Mouse (Mus musculus) neural tube, postnatal 0 days (tissue): ENCODE measurements around the gene Smim26. TPM values are rescaled to one million over a fixed set of nuclear protein-coding genes. Genes with fewer than 3 reads are reported as not detected.

Source experiments
- microRNA-seq: library from miRNA; unstranded; fragments of <30 nt; microRNA quantifications from one replicate; pipeline ENCODE4, GENCODE M21; 2016
- polyA plus RNA-seq: library from polyadenylated mRNA; unstranded; fragments of >200 nt; fragmentation: Nextera tagmentation; extraction: Ambion mirVana; gene quantifications from 2 replicates; pipeline ENCODE4 v1.2.1, GENCODE M21; 2015

The Smim26 gene
- 97.8 and 114 TPM in 2 replicates for polyA plus RNA-seq

DNA sequence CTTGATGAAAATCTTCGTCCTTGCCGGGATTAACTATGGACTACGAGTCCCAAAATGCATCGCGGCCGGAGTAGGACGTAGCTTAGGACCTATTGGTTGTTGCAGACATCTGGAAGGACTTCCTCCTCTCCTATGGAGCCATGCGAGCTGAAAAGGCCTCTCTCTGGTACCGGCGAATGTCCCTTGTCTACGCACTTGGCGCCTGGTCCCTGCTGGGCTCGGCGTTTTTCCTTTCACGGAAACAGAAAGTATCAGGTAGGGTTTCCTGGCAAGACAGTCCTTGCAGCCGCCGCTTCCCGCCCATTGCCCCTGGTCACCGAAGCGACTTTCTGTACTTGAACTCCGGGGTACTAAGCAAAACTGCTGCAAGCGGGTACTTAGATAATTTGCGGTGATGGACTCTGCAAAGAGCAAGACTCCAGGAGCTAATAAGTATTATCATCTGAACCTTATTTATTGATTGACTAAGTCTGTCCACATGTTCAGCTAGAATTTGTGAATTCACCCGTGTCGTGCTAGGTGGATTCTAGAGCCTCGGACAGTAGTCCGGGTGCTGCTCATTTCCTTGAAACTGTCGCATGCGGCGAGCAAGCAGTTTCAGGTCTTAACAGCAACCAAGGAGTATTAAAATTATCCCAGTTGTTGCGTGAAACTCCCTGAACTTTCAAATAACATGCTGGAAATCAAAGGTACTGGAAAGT lies at the start of gene Smim26:
Gene Smim26 (plus strand): TSS at position 104 of the 701 bp plus-strand sequence.

DNA sequence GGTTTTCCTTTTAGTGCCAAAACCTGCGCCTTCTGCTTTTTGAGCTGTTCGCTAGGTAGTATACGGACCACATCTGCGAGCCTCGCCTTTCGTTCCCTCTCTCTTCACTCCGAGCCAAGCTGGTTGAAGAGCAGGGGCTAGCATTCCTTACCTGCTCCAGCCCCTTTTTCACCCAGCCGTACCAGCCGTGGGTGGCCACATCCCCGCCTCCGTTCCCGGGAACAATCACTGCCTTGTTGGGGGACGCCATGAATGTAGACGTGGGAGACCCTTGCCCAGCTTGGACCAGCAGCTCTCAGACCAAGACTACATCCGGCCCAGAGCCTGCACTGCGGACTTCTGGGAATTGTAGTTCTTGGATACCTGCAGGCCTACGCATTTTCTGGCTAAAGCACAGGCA lies 43.3 kb upstream of the Smim26 start, which contains the start of gene Rbbp9:
Gene Rbbp9 (minus strand): TSS at position 341 of the 400 bp plus-strand sequence.

DNA sequence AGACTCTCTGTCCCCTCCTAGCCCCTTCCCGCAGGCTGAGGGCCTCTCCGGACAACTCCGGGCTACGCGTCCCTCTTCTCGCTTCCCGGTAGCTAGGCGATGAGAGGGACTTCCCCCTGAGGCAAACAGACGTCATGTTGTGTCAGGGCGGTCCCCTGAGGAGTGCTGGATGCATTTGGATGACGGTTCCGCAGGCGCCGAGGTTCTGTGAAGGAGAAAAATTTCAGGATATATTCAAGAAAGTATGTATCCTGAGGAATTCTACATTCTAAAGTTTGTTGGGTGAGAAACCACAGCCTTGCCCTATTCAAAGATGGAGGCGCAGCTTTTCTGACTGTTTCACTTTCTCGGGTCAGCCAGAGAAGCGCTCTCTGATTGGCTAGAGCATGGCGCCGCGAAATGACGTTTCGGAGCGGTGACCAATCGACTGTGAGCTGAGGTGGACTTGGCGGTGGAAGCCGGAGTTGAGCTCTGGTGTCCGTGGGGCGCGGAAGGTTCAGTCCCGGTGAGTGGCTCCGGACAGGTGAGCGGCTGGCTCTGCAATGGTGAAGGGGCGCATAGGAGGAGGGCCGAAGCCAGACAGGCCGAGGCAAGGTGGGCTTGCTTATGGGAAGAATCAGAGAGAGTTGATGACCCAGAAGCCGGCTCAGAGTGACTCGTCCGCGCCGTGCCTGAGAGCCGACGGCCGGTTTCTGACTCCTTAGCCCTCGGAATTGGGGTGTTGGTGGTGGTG lies 37.9 kb upstream of the Smim26 start, which contains the start of gene Sec23b:
Gene Sec23b (plus strand): TSS at position 410 of the 733 bp plus-strand sequence.

DNA sequence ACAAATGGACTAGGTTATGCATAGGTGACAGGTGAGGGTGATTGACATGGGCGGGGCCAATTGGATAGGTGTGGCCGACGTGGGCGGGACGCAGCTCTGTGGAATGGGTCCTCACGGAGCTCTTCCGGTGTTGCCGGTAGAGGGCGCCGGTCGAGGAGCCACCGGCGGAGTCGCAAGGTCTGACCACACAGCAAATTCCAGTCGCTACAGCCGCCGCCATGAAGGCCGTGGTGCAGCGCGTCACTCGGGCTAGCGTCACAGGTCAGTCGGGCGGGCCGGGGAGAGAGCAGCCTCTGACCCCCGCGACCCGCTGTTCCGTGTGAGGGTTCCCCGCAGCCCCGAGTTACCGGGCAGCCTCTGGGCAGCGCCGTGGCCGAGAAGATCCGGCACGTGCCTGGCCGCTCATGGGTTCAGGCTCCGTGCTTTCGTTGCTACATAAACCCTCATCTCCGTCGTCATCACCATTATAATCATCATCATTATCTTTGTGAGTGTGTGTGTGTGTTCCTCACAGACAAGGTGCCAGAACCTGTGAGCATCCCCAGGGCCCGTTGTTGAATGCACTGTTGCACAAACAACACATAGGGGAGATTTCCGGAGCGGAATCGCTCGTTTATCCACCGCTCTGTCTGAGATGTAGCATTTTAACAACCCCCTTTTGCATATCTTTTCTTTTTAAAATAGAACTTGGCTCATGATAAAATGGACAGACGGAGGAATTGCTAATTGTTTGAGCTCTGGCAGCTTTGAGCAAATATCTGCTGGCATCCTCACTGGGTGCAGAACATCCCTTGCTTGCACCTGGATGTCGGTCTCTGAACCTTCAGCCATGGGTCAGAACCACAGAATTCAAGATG lies 6.2 kb downstream of the Smim26 start, which contains the start of gene Dtd1:
Gene Dtd1 (plus strand): TSS at position 67 of the 857 bp plus-strand sequence.

Small RNA genes lying within 50 kb of the gene (microRNA-seq; reads per million reads assigned to microRNA genes)
- not detected for gene Gm24823

Other genes with a start within 250 kb of the Smim26 start
- 17.2 and 18.5 TPM in 2 replicates for gene Kat14, start 225.1 kb upstream of the Smim26 start, polyA plus RNA-seq
- gene Pet117, start 225.1 kb upstream of the Smim26 start, polyA plus RNA-seq, result 0.98 and 2.3 TPM in 2 replicates
- 24.1 and 28.5 TPM in 2 replicates for gene Dzank1, start 66.6 kb upstream of the Smim26 start, polyA plus RNA-seq
- 18.0 and 18.7 TPM in 2 replicates for gene Polr3f, start 66.3 kb upstream of the Smim26 start, polyA plus RNA-seq
- gene Rbbp9, start 43.2 kb upstream of the Smim26 start, polyA plus RNA-seq, result 41.8 and 43.0 TPM in 2 replicates
- gene Sec23b, start 37.8 kb upstream of the Smim26 start, polyA plus RNA-seq, result 51.4 and 58.7 TPM in 2 replicates
- 178 and 183 TPM in 2 replicates for gene Dtd1, start 5.8 kb downstream of the Smim26 start, polyA plus RNA-seq
- not detected in 2 replicates for gene Scp2d1, start 229.6 kb downstream of the Smim26 start, polyA plus RNA-seq